Mouse (Mus musculus) spleen, postnatal 10 days (tissue): Measurements from ENCODE around the gene Phf3.
"Not testable (repeated sequence)": the region's sequence is repeated elsewhere in the genome, so short reads cannot be mapped to it uniquely, and the experiment has no call there.

ENCODE experiments used
- DNase-seq, 2 experiments: peaks; one replicate each; pipeline ENCODE4 v3.0.0; 2021 to 2022; ENCODE audit warnings: low spot score in 2 of 2

Phf3 gene

DNA sequence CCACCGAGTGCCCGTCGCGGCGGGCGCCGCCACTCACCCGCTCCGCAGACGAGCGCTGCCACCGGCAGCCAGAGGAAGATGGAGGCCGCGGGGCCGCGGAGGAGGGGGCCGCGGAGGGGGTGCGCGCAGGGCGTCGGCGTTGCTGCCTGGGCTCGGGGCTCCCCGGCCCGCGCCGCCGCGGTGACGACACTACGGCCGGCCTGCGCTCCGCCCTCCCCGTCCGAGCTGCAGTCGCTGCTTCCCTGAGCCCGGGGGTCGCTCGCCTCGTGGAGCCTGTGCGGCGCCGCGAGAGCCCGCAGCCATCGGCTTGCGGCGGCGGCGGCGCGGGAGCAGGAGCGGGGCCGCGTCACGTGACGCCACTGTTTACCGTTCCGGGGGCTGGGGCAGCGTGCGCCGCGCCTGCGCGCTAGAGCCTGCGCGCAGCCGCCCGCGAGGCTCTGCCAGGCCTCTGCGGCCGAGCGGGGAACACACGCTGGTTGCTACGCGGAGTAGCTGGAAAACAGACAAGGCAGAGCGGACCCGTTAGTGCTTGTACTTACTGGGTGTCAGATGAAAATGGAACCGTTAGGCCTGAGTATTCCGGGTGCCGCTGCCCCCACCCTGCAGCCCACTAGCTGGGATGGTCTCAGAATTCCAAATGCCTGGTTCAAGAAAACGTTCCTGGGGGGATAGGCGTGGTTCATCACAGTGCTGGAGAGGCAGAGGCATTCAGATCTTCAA is at the start of gene Phf3:
Phf3 (minus strand) TSS at position 381 of the 720 bp plus-strand sequence.
- DNase-seq, result peak; percentile 84 to 88

DNA sequence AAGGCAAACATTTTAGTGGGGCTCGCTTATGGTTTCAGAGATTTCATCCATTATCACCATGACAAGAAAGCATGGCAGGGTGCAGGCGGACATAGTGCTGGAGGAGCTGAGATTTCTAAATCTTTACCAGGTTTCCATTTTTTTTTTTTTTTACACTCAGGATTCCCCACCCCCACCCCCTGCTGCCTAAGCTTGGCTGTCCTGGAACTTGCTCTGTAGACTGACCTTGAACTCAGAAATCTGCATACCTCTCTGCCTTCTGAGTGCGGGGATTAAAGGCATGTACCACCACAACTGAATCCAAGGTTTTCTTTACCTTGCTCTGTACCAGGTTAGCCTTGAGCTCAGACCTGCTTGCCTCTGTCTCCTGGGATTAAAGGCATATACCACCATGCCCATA is 48.5 kb upstream of the Phf3 start:
- DNase-seq, result no peak

DNA sequence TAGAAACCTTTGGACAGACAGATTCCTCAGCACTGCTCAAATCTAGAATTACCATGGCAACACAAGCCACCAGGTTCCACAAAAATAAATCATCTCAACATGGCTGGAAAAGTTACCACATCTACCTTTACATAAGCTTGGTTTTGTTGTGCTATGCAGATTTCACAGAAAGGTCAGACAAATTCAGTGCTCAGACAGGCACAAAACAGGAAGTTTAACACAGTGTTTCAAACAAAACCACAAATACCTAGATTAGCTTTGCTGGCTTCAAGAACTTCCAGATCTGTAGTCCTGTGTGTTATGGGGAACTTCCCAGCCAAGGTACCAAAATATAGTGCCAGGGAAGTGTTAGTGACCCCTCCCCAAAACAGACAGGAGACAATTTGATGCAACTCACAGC is 47.5 kb upstream of the Phf3 start:
- no peak for DNase-seq

DNA sequence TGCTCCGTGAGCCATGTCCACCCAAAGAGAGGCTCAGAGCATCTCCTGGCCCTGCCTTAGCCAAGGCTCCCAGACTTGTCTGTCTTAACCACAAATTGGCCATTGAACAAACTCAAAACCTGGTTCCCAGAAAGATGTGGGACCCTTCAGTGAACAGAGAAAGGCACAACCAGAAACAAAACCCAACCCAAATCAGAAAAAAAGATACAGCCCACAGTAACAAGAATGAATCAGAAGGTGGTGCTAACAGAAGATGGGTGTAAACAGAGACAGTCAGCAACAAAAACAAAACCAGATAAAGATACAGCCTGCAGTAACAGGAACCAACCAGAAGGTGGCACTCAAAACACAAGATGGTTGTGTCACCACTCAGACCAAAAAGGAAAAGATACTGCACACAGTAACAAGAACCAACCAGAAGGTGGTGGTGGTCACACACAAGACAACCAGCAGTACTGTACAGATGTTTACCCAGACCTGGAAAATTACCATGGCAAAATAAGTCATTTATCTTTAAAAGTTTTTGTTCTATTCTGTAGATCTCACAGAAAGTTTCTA is 47.0 kb upstream of the Phf3 start:
- DNase-seq, result peak in 1 of 2 experiments; percentile 31

DNA sequence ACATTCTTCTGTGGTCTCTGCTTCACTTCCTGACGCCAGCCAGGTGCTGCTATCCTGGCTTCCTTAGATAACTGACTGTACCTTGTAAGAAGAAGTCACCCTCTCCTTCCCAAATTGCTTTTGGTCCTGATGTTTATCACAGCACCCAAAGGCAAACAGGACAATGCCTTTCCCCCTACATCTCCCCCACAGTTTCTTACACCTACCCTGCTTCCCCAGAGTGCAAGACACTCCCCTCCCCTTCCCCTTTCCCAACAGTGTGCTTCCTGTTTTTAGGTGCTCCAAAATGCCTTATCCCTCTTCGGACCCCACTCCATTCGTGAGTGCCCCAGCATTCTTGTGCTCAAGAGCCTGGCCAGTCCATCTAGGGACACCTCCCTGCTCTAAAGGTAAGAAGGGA is 36.5 kb upstream of the Phf3 start:
- DNase-seq, result no peak

DNA sequence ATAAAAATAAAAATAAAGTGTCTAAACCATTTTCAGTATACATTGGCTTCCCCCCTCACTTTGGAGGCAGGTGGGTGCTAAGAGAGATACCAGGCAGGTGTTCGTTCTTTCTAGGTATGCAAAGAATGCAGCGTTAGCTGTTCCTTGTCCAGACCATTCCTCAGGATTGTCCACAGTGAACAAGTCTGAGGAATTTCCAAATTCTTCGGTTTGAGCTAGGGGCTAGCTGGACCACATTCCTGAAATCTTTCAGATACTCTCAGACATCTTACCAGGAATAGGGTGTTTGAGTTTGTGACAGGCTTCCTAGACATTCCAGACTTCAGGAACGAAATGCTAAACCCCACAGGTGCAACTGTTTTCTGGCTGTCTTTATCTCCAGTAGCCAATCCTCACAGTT is 35.1 kb upstream of the Phf3 start:
- no peak for DNase-seq

DNA sequence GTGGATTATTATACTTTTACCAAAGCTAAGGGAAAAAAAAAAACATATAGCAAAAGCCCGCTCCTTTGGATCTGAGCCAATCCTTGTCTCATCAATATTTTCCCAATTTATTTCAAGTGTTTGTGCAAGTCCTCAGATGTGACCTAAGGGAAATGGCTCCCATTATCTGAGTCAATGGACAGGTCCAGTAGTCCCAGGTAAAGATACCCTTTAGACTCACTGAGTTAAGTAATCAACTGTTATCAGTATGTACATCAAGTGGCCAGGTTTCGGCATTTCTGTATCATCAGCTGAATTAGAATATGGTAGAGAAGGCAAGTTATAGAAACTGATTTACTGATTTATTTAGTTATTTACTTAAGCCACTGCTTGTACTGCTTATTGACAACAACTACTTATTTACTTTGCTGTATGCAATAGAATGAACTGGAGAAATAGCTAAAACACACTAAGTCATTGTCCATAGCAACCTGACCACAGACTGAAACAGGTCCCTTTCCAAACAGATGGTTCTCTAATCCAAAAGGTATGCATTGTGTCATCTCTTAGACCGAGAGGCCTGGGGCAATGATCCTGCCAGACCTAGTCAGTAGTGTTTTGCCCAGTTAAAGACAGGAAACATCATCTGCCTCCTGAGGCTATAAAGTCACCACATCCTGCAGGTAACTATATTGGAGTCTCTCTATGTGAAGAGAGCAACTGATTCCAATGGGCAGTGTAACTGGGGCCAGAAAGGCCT is 29.9 kb upstream of the Phf3 start:
- DNase-seq, result no peak

DNA sequence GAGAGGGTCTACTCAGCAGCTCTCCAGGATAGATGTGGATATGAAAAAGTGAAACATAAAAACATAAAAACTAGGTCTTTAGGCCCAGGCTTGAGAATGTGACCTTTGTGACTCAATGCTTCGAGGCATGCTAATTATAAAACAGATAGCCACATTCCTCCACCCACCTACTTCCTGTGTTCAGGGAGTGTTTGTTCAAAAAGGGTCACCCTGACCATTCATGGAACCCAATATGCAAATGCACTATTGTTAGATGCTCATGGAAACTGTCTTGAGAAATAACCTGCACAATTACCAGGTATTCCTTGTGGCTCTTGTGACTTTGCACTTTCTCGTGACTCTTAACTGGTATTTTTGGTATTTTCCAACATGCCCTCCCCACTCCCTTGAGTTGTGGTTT is 25.0 kb upstream of the Phf3 start:
- DNase-seq, result no peak

DNA sequence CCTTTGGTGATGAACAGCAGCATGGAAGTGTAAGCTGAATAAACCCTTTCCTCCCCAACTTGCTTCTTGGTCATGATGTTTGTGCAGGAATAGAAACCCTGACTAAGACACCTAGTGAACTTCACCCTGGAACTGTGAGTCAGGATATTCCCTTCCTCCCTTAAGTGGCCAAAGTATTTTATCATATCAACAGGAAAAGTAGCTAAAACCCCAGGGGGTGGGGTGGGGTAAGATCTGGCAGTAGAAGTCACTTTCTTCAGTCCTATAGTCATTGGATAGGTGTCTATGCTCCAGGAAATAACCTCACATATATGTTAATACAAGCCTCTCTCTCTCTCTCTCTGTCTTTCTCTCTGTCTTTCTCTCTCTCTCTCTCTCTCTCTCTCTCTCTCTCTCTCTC is 21.6 kb upstream of the Phf3 start:
- DNase-seq, result not testable (repeated sequence)

DNA sequence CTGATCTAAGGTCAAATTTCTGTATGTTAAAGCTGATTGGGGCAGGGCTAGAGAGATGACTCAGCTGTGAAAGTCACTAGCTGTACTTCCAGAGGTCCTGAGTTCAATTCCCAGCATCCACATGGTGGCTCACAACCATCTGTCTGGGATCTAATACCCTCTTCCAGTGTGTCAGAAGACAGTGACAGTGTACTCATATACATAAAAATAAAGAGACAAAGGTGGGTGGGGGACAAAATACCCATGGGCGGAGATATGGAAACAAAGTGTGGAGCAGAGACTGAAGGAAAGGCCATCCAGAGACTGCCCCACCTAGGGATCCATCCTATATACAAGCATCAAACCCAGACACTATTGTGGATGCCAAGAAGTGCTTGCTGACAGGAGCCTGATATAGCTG is 10.1 kb upstream of the Phf3 start:
- not testable (repeated sequence) for DNase-seq

DNA sequence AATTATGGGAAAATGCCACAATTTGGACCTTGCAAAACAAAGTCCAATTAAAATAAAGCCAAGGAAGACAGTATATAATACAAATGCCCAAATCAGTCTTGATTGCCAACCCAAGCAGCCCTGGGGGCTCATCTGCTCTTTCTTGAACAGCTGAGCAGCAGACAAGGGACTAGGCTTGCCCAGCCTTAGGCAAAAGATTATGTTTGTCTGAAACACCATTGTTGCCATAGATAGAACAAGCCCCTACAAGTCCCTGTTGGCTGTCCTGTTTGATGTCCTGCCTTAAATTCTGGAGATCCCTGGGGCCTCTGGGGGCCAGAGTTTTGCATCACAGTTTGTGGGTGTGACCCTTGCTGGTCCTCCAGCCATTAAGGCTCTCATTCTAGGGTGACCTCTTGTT is 2.0 kb upstream of the Phf3 start:
- DNase-seq, result no peak

DNA sequence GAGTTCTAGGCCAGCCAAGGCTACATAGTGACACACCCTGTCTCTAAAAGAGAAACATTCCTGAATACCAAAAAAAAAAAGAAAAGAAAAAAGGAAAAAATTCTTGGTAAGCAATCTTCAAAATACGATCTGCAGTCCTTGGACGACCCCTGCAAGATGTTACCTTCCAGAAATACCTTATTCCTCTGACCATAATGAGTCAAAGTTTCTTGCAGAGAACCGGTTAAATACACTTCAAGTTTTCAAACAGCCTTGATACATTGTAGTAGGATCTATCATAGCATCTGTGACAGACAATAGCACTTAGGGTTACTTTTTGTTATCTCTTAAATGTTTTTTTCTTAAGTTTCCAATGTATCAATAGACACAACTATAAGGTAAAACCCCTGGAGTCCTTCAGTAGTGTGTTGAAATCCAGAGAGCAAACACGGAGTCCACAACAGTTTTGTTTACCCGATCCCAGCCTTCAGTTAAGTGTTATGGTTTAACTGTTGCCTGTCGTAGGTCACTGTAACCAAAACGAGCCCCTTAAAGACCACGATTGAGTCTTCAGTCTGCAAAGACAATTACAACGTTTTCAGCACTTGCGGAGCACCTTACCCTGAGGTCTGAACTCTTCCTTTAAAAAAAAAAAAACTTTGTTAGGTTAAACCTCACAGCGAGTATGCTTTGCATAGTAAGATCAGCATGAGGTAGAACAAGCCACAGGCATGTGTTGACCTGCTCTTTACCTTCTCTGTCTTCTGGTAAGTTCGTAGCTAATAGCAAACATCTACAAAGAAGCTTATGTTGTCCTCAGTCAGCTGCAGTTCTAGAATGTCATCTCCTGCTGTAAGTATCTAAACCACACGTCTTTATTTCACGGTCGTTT is 775 bp upstream of the Phf3 start:
- DNase-seq, result no peak

DNA sequence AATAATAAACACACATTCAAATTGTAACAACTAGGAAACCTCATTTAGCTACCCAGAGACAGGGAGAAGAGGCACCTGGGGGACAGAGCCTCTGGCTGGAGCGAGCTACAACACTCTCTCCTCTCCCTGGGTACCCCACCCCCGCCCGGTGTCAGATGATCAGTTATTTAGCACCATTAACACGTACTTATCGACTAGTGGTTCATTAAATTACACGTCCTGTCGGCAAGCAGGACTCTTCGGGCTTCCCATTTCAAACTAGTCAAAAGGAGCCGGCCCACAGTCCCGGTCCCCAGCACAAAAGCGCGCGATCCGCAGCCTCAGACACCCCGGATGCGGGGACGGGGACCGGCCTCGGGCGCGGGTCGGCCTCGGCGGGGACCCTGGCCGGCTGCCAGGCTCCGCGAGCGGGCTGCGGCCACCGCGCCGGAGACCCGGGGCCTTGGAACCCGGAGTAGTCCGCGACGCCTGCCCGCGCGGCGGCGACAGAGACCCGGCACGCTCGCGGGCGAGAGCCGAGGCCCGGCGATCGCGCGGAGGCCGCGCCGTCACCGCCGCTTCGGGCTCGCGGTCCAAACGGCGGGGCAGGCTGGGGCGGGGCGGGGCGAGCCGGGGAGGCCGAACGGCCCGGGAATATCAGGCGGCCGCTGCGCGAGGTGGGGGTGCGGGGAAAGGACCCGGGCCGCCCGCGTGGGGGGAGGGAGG is 733 bp downstream of the Phf3 start:
- DNase-seq, result peak in 1 of 2 experiments; percentile 76

DNA sequence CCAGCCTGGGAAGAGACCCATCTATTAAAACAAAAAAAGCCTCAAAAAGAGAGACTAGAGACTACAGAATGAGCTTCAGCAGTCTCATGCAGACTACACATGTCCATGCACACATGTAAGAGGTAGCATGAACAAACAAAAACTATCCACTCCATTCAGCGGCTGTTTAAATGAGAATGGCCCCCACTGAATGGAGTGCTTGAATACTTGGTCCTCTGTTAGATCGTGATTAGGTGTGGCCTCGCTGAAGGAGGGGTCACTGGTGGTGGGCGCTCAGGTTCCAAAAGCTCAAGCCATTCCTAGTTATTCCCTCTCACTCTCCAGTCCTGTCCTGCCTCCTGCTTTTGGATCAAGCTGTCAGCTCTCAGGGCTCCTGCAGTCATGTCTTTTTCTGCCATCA is 5.9 kb downstream of the Phf3 start:
- no peak for DNase-seq

DNA sequence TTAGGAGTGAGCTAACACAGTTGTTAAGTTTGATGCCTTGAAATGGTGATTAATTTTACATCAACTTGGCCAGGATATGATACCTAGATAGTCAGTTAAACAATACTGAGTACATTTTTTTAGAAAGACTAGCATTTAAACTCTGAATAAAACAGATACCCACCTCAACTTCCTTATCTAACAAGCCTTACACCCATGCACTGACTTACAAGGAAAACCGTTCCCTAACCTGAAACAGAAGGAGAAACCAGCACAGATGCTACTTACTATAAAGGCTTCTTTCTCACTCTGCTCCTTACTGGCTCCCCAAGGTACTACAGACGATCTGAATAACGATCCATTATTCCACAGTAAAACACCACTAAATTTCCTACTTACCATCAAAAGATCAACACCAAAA is 21.2 kb downstream of the Phf3 start:
- DNase-seq, result no peak

DNA sequence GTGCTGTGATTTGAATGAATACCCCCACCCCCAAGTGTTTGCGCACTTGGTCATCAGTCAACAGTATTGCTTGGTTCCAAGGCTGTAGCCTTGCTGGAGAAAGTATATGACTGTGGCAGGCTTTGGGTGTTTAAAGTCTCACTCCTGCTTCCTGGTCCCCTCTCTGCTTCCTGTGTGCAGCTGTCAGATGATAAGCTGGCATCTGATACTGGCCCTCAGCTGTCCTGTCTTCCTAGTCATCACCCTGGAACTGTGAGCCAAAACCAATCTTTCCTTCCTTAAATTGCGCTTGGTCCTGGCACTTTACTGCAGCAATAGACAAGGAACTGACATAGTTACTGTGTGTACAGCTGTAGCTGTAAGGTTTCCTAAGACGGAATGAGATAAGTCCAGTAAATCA is 21.8 kb downstream of the Phf3 start:
- DNase-seq, result no peak

DNA sequence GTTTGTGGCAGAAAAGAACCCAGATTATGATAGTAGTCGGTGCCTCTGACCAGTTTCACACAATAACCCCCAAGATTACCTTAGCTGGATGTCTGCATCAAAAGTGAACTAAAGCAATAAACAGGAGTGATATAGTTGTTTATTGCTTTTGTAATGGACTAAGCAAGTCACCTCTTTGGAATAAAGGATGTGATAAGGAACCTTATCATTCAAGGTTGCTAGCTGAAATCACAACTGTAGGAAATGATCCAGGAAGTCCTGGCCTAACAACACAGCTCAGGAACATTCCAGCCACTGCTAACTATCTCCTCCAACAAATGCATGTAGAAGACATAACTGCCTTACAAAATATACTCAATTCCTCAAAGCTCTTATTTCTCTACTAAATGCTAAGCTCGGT is 22.8 kb downstream of the Phf3 start:
- DNase-seq, result no peak

DNA sequence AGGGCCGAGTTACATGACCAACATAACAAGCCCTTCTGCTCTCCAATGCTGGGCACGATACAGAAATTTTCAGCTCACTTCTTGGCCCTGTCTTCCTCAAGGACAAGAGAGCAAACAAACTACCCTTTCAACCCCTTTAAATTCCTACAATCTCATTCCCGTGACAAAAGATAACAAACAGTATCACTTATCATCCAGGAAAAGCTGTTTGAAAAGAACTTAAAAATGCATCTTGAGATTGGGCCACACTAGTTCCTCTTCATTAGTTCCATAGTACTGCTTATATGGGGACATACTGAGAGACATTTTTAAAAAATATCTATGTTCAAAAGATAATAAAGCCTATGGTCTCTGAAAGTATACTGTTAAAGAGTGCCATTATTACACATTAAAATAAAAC is 23.8 kb downstream of the Phf3 start:
- DNase-seq, result no peak

DNA sequence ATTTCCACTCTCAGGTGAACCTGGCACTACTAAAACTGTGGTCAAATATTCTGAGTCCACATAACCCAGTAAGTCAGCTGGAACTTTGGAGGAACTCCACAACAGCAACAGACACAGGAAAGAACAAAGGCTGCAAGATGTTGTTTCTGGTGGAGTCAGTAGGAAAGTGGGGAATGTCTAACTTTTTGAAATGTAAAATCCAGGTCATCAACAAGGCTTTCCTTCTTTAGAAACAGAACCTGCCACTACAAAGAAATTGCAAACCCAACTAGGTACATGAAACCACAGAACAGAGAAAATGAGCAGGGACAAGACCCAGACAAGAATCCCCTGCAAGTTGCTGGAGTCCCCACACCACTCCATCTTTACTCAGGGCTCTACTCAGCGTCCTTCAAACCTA is 26.0 kb downstream of the Phf3 start:
- DNase-seq, result no peak

DNA sequence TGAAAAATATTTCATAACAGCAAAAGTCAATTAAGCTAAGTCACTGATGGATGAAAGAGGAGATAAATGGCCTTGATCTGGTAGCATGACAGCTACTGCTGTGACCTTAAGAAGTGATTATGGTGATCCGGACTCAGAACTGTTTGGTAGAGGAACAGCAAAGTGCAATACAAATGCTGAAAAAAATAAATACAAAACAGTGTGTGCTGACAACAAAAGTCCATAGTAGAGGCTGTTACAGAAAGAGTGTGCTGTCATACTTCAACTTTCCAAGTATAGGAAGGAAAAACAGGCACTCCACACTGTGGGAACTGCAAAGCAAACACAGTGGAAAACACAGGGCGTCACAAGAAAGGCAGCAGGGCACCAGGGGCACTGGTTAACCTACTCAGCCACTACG is 34.1 kb downstream of the Phf3 start:
- DNase-seq, result no peak

DNA sequence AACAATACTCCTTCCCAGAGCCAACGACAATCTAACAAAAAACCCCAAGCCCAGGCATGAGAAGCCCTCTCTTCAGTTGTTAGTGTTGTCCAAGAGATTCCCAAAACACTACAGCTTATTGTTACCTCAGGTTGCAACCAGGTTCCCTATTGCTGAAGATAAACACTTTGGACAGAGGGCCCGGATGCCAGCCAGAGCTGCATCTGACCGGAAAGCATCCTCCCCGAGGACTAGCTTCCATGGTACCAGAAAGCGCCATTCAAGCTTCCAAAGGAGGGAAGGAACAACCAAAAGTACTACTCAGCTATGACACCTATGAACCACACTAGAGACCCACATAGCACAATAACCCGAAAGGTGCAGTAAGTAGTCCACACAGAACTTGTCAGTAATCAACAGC is 38.2 kb downstream of the Phf3 start:
- no peak for DNase-seq

DNA sequence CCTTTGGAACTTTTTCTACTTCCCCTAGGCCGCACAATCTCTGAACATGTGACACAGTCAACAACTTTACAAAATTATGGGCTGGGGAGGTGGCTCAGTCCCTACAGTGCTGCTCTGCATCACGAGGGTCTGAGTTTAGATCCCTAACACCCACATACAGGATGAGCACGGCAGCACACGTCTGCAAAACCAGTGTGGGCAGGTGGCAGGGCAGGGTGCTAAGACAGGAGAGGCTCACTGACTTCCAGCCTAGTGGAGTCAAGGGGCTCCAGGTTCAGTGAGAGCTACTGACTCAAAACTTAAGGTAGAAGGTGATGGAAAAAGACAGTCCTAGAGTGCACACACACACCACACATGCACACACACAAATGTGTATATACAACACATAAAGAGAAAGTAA is 40.9 kb downstream of the Phf3 start:
- no peak for DNase-seq
